Mouse (Mus musculus) kidney, embryonic 16.5 days (tissue): Measurements from ENCODE around the gene Lpp. TPM values are rescaled to one million over a fixed set of nuclear protein-coding genes. Genes with fewer than 3 reads are reported as not detected.
A peak's percentile ranks its signal among the peaks of the same experiment; 100 is the strongest.

Source experiments
- ATAC-seq: fragments of 200-750 bp; cut with Nextera tagmentation; 2 replicates; pipeline ENCODE4 v1.8.0; 2017; ENCODE audit warnings: moderate TSS enrichment; ENCODE audit not compliant: low FRiP score, low TSS enrichment
- H3K27ac ChIP-seq: fragments of 300-500 bp; sonication (generic); 2 replicates; pipeline ENCODE4 v1.5.1; 2014; ENCODE audit warnings: low read length
- H3K27me3 ChIP-seq: fragments of 300-500 bp; sonication (generic); 2 replicates; pipeline ENCODE4 v1.6.1; 2014; ENCODE audit warnings: low read length, control low read depth, mixed read lengths; ENCODE audit not compliant: insufficient read depth
- H3K36me3 ChIP-seq: fragments of 300-500 bp; sonication (generic); 2 replicates; pipeline ENCODE4 v1.6.1; 2014; ENCODE audit warnings: low read length, control low read depth, mixed read lengths; ENCODE audit not compliant: insufficient read depth
- H3K4me1 ChIP-seq: fragments of 300-500 bp; sonication (generic); 2 replicates; pipeline ENCODE4 v1.6.1; 2014; ENCODE audit warnings: low read length, control low read depth, mixed read lengths; ENCODE audit not compliant: insufficient read depth
- H3K4me2 ChIP-seq: fragments of 300-500 bp; sonication (generic); replicated peaks from 2 replicates; pipeline ENCODE4 v1.6.1; 2014; ENCODE audit warnings: low read depth, low read length
- H3K4me3 ChIP-seq: fragments of 300-500 bp; sonication (generic); 2 replicates; pipeline ENCODE4 v1.5.1; 2014; ENCODE audit warnings: mild to moderate bottlenecking, low read length
- H3K9ac ChIP-seq: fragments of 300-500 bp; sonication (generic); replicated peaks from 2 replicates; pipeline ENCODE4 v1.6.1; 2014; ENCODE audit warnings: low read length
- H3K9me3 ChIP-seq: fragments of 300-500 bp; sonication (generic); 2 replicates; pipeline ENCODE4 v1.6.1; 2016; ENCODE audit warnings: low read length, control low read depth
- WGBS: fragments of 180-500 bp; shearing (Covaris S2); extraction: QIAGEN DNeasy Blood & Tissue Kit; methylation state at CpG from one replicate; pipeline ENCODE4 v1.1.7; 2014; 5-methylcytosine and 5-hydroxymethylcytosine counted together
- polyA plus RNA-seq: library from polyadenylated mRNA; unstranded; fragments of >200 nt; fragmentation: Nextera tagmentation; extraction: Ambion mirVana; gene quantifications from 2 replicates; pipeline ENCODE4 v1.2.1, GENCODE M21; 2015

Lpp gene
- polyA plus RNA-seq, 1 experiment from 2014 or later: 54.0 TPM

GRCm38 (mm10) chr16:24398476-24398875 lies 5.2 kb downstream of the Lpp start:
- ATAC-seq: no peak
- 0 out of 2 replicates have a peak overlapping the region, but pooled peaks have one; percentile 14 for H3K4me2 ChIP-seq
- H3K4me3 ChIP-seq: no peak overlapping the region
- peaks cover 67% of the 10 kb centered on the region for H3K4me1 ChIP-seq
- no peaks in the 10 kb centered on the region for H3K9me3 ChIP-seq
- no peaks in the 10 kb centered on the region for H3K27me3 ChIP-seq
- H3K9ac ChIP-seq: no peak overlapping the region
- no peaks in the 10 kb centered on the region for H3K36me3 ChIP-seq
- H3K27ac ChIP-seq: peak overlapping the region; percentile 42
- WGBS: 4% methylated on average over 4 of the region's 4 CpGs

- H3K9ac ChIP-seq: no peak overlapping the region
- 24% methylated on average over 3 of the region's 3 CpGs for WGBS
- H3K27ac ChIP-seq: peak overlapping the region; percentile 42
- 0 out of 2 replicates have a peak overlapping the region, but pooled peaks have one; percentile 14 for H3K4me2 ChIP-seq
- H3K27me3 ChIP-seq: no peaks in the 10 kb centered on the region
- H3K9me3 ChIP-seq: no peaks in the 10 kb centered on the region
- no peaks in the 10 kb centered on the region for H3K36me3 ChIP-seq
- H3K4me3 ChIP-seq: no peak overlapping the region
- peaks cover 68% of the 10 kb centered on the region for H3K4me1 ChIP-seq
- no peak for ATAC-seq
These were observed 5.6 kb downstream of the Lpp start for GRCm38 (mm10) chr16:24398893-24399292.

- Histone ChIP-seq H3K27ac (0 out of 2 replicates have a peak overlapping the region, but pooled peaks have one; percentile 4), H3K9ac (no peak overlapping the region), H3K4me2 (no peak overlapping the region), H3K9me3 (no peaks in the 10 kb centered on the region), H3K4me1 (peaks cover 68% of the 10 kb centered on the region), H3K4me3 (no peak overlapping the region), H3K36me3 (peaks cover 3% of the 10 kb centered on the region; the same call in 1 of the 2 replicates), H3K27me3 (no peaks in the 10 kb centered on the region)
- 58% methylated on average over 5 of the region's 5 CpGs for WGBS
- ATAC-seq: peak; percentile 33; the same call in 1 of the 2 replicates
These were observed 6.2 kb downstream of the Lpp start for GRCm38 (mm10) chr16:24399524-24399923.

- no peak overlapping the region for H3K27ac ChIP-seq
- no peak overlapping the region for H3K4me3 ChIP-seq
- no peak overlapping the region for H3K9ac ChIP-seq
- peaks cover 6% of the 10 kb centered on the region; the same call in 1 of the 2 replicates for H3K9me3 ChIP-seq
- peaks cover 14% of the 10 kb centered on the region for H3K36me3 ChIP-seq
- H3K4me1 ChIP-seq: peaks cover 59% of the 10 kb centered on the region
- no peak for ATAC-seq
- no peaks in the 10 kb centered on the region for H3K27me3 ChIP-seq
- no peak overlapping the region for H3K4me2 ChIP-seq
- 93% methylated on average over 2 of the region's 2 CpGs for WGBS
These were observed 7.5 kb downstream of the Lpp start for GRCm38 (mm10) chr16:24400776-24401175.

GRCm38 (mm10) chr16:24402801-24403200 lies 9.5 kb downstream of the Lpp start:
- no peaks in the 10 kb centered on the region for H3K27me3 ChIP-seq
- no peak overlapping the region for H3K4me2 ChIP-seq
- 89% methylated on average over 4 of the region's 4 CpGs for WGBS
- H3K27ac ChIP-seq: no peak overlapping the region
- peaks cover 17% of the 10 kb centered on the region for H3K9me3 ChIP-seq
- H3K36me3 ChIP-seq: peaks cover 24% of the 10 kb centered on the region
- peak; percentile 71; the same call in 1 of the 2 replicates for ATAC-seq
- no peak overlapping the region for H3K9ac ChIP-seq
- H3K4me1 ChIP-seq: peaks cover 41% of the 10 kb centered on the region
- H3K4me3 ChIP-seq: no peak overlapping the region

- peak overlapping the region; percentile 60 for H3K27ac ChIP-seq
These were observed 10.6 kb downstream of the Lpp start for GRCm38 (mm10) chr16:24403733-24404380.

GRCm38 (mm10) chr16:24406521-24406920 lies 13.2 kb downstream of the Lpp start:
- Histone ChIP-seq H3K9ac (no peak overlapping the region), H3K4me3 (no peak overlapping the region), H3K27ac (no peak overlapping the region), H3K4me2 (no peak overlapping the region), H3K4me1 (peaks cover 13% of the 10 kb centered on the region; the same call in 1 of the 2 replicates), H3K9me3 (peaks cover 17% of the 10 kb centered on the region), H3K27me3 (no peaks in the 10 kb centered on the region), H3K36me3 (peaks cover 24% of the 10 kb centered on the region)
- ATAC-seq: no peak
- WGBS: 95% methylated on average over 2 of the region's 2 CpGs

More at GRCm38 (mm10) chr16:24403733-24404380, 10.6 kb downstream of the Lpp start:
- Histone ChIP-seq H3K36me3 (peaks cover 24% of the 10 kb centered on the region), H3K27me3 (no peaks in the 10 kb centered on the region), H3K9ac (no peak overlapping the region), H3K4me2 (no peak overlapping the region), H3K9me3 (peaks cover 17% of the 10 kb centered on the region), H3K4me3 (no peak overlapping the region), H3K4me1 (peaks cover 30% of the 10 kb centered on the region)
- 78% methylated on average over 8 of the region's 8 CpGs for WGBS
- ATAC-seq: 0 out of 2 replicates have a peak, but pooled peaks have one; percentile 28

GRCm38 (mm10) chr16:24411281-24411680 lies 18.0 kb downstream of the Lpp start:
- ATAC-seq: no peak
- H3K9me3 ChIP-seq: peaks cover 7% of the 10 kb centered on the region
- 92% methylated on average over 6 of the region's 6 CpGs for WGBS

GRCm38 (mm10) chr16:24412193-24412592 lies 18.9 kb downstream of the Lpp start:
- ATAC-seq: no peak
- Histone ChIP-seq H3K36me3 (peaks cover 3% of the 10 kb centered on the region; the same call in 1 of the 2 replicates), H3K27me3 (no peaks in the 10 kb centered on the region), H3K4me3 (no peak overlapping the region), H3K9ac (no peak overlapping the region), H3K4me1 (no peaks in the 10 kb centered on the region), H3K4me2 (no peak overlapping the region), H3K27ac (no peak overlapping the region), H3K9me3 (no peaks in the 10 kb centered on the region)
- 89% methylated on average over 5 of the region's 5 CpGs for WGBS

More at GRCm38 (mm10) chr16:24411281-24411680, 18.0 kb downstream of the Lpp start:
- Histone ChIP-seq H3K27ac (no peak overlapping the region), H3K4me3 (no peak overlapping the region), H3K27me3 (no peaks in the 10 kb centered on the region), H3K36me3 (peaks cover 12% of the 10 kb centered on the region), H3K4me2 (no peak overlapping the region), H3K9ac (no peak overlapping the region), H3K4me1 (no peaks in the 10 kb centered on the region)

- WGBS: 87% methylated on average over 4 of the region's 4 CpGs
- Histone ChIP-seq H3K4me2 (no peak overlapping the region), H3K36me3 (peaks cover 3% of the 10 kb centered on the region; the same call in 1 of the 2 replicates), H3K9ac (no peak overlapping the region), H3K4me3 (no peak overlapping the region), H3K4me1 (no peaks in the 10 kb centered on the region), H3K27me3 (no peaks in the 10 kb centered on the region), H3K9me3 (no peaks in the 10 kb centered on the region), H3K27ac (no peak overlapping the region)
- no peak for ATAC-seq
These were observed 19.8 kb downstream of the Lpp start for GRCm38 (mm10) chr16:24413059-24413458.
